Mouse (Mus musculus) intestine, postnatal 0 days (tissue): ENCODE data around the gene Lrig1. TPM values are rescaled to one million over a fixed set of nuclear protein-coding genes. Genes with fewer than 3 reads are reported as not detected.

ENCODE experiments used
- ATAC-seq: fragments of 200-750 bp; cut with Nextera tagmentation; 2 replicates; pipeline ENCODE4 v1.8.0; 2017; ENCODE audit warnings: mild to moderate bottlenecking, moderate TSS enrichment, moderate library complexity
- H3K27ac ChIP-seq: fragments of 300-500 bp; sonication (generic); 2 replicates; pipeline ENCODE4 v1.5.1; 2014; ENCODE audit warnings: mild to moderate bottlenecking, low read depth, low read length, moderate library complexity
- H3K27me3 ChIP-seq: fragments of 300-500 bp; sonication (generic); replicated peaks from 2 replicates; pipeline ENCODE4 v1.6.1; 2014; ENCODE audit warnings: low read length, mixed read lengths; ENCODE audit not compliant: control insufficient read depth, insufficient read depth
- H3K36me3 ChIP-seq: fragments of 300-500 bp; sonication (generic); 2 replicates; pipeline ENCODE4 v1.6.1; 2014; ENCODE audit warnings: mild to moderate bottlenecking, moderate library complexity; ENCODE audit not compliant: control insufficient read depth, insufficient read depth
- H3K4me1 ChIP-seq: fragments of 300-500 bp; sonication (generic); replicated peaks from 2 replicates; pipeline ENCODE4 v1.6.1; 2014; ENCODE audit warnings: antibody characterized with exemption, low read length, mixed read lengths; ENCODE audit not compliant: control insufficient read depth, insufficient read depth
- H3K4me2 ChIP-seq: fragments of 300-500 bp; sonication (generic); replicated peaks from 2 replicates; pipeline ENCODE4 v1.6.1; 2014; ENCODE audit warnings: low read depth, mild to moderate bottlenecking, moderate library complexity
- H3K4me3 ChIP-seq: fragments of 300-500 bp; sonication (generic); 2 replicates; pipeline ENCODE4 v1.5.1; 2014; ENCODE audit warnings: low read depth, low read length
- H3K9ac ChIP-seq: fragments of 300-500 bp; sonication (generic); 2 replicates; pipeline ENCODE4 v1.6.1; 2014; ENCODE audit warnings: mild to moderate bottlenecking, low read depth, low read length
- H3K9me3 ChIP-seq: fragments of 300-500 bp; sonication (generic); 2 replicates; pipeline ENCODE4 v1.6.1; 2016; ENCODE audit warnings: mixed run types; ENCODE audit not compliant: control insufficient read depth
- CTCF ChIP-seq: sonication (generic); IDR thresholded peaks from 2 replicates; pipeline ENCODE4 v1.5.1; 2016; ENCODE audit warnings: low read depth, mild to moderate bottlenecking, control low read depth, antibody characterized with exemption, moderate library complexity
- WGBS: fragments of 180-500 bp; shearing (Covaris S2); extraction: QIAGEN DNeasy Blood & Tissue Kit; methylation state at CpG from one replicate; pipeline ENCODE4 v1.1.7; 2014; 5-methylcytosine and 5-hydroxymethylcytosine counted together
- polyA plus RNA-seq: library from polyadenylated mRNA; unstranded; fragments of >200 nt; fragmentation: Nextera tagmentation; extraction: Ambion mirVana; gene quantifications from 2 replicates; pipeline ENCODE4 v1.2.1, GENCODE M21; 2015

The Lrig1 gene
- polyA plus RNA-seq, 1 experiment from 2014 or later, result 13.4 TPM

DNA sequence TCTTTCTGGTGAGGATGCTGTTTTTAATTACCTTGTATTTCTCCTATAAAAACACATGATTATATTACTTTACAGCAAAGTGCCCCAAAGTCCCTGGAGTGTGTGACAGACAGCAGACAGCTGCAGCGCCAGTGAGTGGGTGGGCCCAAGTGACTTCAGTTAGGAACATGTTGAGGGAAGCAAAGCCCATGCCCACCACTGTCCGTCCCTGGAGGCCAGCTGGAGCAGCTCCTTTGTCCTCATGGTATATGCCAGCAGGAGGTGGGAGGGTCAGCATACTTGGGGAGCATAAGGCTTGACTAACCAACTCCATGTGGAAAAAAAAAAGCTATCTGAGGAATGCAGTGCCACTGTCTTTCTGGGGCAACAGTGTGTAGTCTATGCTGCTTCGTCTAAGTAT lies 95.9 kb downstream of the Lrig1 start:
- H3K4me2 ChIP-seq, result no peak overlapping the region
- H3K9me3 ChIP-seq, result no peaks in the 10 kb centered on the region
- ATAC-seq, result no peak
- no peak overlapping the region for H3K4me3 ChIP-seq
- H3K36me3 ChIP-seq, result peaks cover 76% of the 10 kb centered on the region
- H3K4me1 ChIP-seq, result no peaks in the 10 kb centered on the region
- WGBS, result 72% methylated on average over 3 of the region's 3 CpGs
- TF ChIP-seq CTCF, result no peak
- H3K27me3 ChIP-seq, result no peaks in the 10 kb centered on the region
- H3K9ac ChIP-seq, result no peak overlapping the region
- no peak overlapping the region for H3K27ac ChIP-seq

DNA sequence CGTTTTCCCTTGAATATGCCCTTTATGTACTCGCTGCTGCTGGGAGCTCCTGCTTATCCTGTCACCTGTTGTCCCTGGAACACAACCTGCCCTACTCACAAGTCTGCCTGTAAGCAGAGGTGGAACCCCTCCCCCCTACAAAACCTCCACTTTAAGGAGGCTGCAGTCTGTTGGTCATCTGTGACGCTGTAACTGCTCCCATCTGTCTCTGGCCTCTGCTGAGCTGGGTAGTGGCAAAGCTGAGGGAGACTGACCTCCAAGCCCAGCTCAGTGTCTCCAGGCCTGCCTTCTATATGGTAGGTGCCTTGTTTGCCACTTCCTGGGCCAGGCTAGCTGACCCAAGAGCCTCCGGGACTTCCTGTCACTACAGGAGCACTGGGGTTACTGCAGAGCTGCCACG lies 98.1 kb downstream of the Lrig1 start:
- Histone ChIP-seq H3K9me3 (no peaks in the 10 kb centered on the region), H3K27ac (0 out of 2 replicates have a peak overlapping the region, but pooled peaks have one; percentile 2), H3K4me3 (no peak overlapping the region), H3K36me3 (peaks cover 53% of the 10 kb centered on the region), H3K4me1 (no peaks in the 10 kb centered on the region), H3K27me3 (no peaks in the 10 kb centered on the region), H3K9ac (no peak overlapping the region), H3K4me2 (no peak overlapping the region)
- WGBS, result 68% methylated on average over 5 of the region's 5 CpGs
- TF ChIP-seq CTCF, result no peak
- ATAC-seq, result 0 out of 2 replicates have a peak, but pooled peaks have one; percentile 12

DNA sequence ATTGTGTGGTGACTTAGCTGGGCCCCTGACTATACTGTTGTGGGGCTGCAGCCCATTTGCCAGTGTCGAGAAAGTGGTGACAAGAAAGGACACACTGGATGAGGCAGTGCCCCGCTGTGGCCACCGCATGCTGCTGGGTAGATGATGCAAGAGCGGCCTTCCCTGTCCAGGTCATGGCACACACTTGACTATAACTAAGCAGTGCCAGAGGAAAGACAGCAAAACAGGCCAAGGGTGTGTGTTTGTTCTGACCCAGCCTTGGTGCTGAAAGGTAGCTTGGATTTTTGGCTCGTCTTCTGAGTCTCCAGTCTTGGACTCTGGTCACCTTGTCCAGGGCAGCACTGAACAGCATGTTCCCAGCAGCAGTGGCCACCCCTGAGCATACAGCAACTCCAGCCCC lies 98.9 kb downstream of the Lrig1 start:
- 83% methylated on average over 5 of the region's 5 CpGs for WGBS
- Histone ChIP-seq H3K4me2 (no peak overlapping the region), H3K4me1 (no peaks in the 10 kb centered on the region), H3K27me3 (no peaks in the 10 kb centered on the region), H3K9me3 (no peaks in the 10 kb centered on the region), H3K27ac (no peak overlapping the region), H3K4me3 (no peak overlapping the region), H3K9ac (no peak overlapping the region), H3K36me3 (peaks cover 46% of the 10 kb centered on the region)
- no peak for TF ChIP-seq CTCF
- ATAC-seq, result no peak

DNA sequence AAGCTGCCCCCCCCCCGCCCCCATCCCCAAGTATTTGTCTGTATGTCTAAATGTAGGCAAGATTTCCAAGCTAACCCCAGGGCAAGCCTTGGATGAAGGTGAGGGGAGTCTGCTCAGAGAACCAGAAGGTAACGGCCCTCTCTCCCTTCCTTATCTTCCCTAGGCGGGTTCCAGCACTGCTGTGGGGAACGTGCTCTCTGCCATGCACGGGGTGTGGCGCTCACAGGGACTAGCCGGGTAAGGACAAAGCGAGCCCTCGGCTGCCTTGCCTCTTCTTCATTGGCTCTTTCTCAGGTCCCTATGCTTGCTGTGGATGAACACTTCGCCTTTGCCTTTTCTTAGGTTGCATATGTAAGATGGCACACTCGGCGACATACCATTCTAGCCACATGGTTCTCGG lies 100.9 kb downstream of the Lrig1 start:
- Histone ChIP-seq H3K36me3 (peaks cover 27% of the 10 kb centered on the region; the same call in 1 of the 2 replicates), H3K9ac (no peak overlapping the region), H3K27me3 (no peaks in the 10 kb centered on the region), H3K4me3 (no peak overlapping the region), H3K4me2 (no peak overlapping the region), H3K27ac (no peak overlapping the region), H3K4me1 (no peaks in the 10 kb centered on the region), H3K9me3 (no peaks in the 10 kb centered on the region)
- ATAC-seq, result no peak
- 71% methylated on average over 13 of the region's 13 CpGs for whole genome bisulfite sequencing
- no peak for TF ChIP-seq CTCF

DNA sequence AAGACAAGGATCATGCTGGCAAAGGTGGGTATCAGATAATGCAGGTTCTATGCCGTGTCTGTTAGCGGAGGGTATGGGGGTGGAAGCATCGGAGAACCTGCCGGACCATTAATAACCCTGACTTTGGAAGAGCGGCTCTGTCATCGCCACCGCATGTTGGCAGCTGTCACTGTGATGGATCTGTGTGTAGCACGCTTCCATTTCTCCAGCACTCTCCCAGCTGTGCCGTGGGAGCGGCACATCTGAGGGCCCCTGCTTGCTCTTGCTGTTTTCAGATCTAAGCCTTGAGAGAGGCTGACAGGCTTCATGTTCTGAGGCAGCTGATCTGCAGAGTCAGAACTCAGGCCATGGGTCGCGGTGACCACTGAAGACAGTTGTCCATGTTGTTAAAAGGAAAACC lies 101.5 kb downstream of the Lrig1 start:
- ATAC-seq, result no peak
- TF ChIP-seq CTCF, result no peak
- WGBS, result 85% methylated on average over 12 of the region's 12 CpGs

DNA sequence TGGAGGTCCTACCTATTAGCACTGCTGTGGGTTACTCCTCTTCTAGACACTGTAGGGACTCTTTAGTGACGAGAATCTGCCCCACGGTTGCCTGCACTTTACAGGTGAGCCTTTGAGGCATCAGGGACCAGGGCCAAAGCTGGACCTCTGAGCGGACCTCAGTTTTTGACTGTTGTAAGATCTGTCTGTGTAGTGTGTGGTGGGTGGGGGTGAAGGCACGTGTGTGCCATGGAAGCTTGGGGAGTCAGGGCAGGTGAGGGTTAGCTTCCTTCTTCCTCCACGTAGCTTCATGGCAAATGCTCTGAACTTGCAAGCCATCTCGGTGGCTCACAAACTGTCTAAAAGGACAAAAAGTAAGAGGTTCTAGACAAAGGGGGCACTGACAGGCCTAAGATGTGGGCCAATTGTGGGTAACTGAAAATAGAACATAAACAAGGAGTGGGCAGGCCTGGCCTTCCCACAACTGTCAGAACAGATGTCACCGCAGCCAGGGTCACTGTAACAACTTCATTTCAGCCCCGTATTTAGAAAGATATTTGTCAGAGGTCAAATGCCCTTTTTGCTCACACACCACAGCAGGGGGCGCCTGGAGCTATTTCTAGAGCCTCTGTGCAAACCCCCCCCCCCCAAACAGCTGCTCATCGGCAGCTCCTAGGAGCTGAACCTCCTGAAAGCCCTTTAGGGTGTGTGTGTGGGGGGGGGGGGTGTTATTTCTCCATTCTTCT lies 103.0 kb downstream of the Lrig1 start:
- Histone ChIP-seq H3K4me2 (no peak overlapping the region), H3K9ac (no peak overlapping the region), H3K9me3 (no peaks in the 10 kb centered on the region), H3K4me1 (0 out of 2 replicates have a peak, but pooled peaks cover 3% of the 10 kb centered on the region), H3K27me3 (no peaks in the 10 kb centered on the region), H3K36me3 (peaks cover 7% of the 10 kb centered on the region; the same call in 1 of the 2 replicates), H3K4me3 (no peak overlapping the region), H3K27ac (no peak overlapping the region)
- TF ChIP-seq CTCF, result peak; percentile 53
- 74% methylated on average over 10 of the region's 10 CpGs for WGBS
- no peak for ATAC-seq

More for the DNA sequence above, 101.5 kb downstream of the Lrig1 start:
- no peaks in the 10 kb centered on the region for H3K9me3 ChIP-seq
- H3K4me2 ChIP-seq, result no peak overlapping the region
- no peak overlapping the region for H3K9ac ChIP-seq
- no peaks in the 10 kb centered on the region for H3K27me3 ChIP-seq
- H3K4me3 ChIP-seq, result no peak overlapping the region
- peaks cover 21% of the 10 kb centered on the region; the same call in 1 of the 2 replicates for H3K36me3 ChIP-seq
- H3K27ac ChIP-seq, result no peak overlapping the region
- H3K4me1 ChIP-seq, result no peaks in the 10 kb centered on the region
